Mouse (Mus musculus) embryo, embryonic 10.5 days (tissue): ENCODE results near the gene Sf3b4.
A peak's percentile ranks its signal among the peaks of the same experiment; 100 is the strongest.

Experiments
- DNase-seq: peaks from one replicate; pipeline ENCODE4 v3.0.0-alpha.2; 2015; ENCODE audit warnings: low spot score

The Sf3b4 gene

DNA sequence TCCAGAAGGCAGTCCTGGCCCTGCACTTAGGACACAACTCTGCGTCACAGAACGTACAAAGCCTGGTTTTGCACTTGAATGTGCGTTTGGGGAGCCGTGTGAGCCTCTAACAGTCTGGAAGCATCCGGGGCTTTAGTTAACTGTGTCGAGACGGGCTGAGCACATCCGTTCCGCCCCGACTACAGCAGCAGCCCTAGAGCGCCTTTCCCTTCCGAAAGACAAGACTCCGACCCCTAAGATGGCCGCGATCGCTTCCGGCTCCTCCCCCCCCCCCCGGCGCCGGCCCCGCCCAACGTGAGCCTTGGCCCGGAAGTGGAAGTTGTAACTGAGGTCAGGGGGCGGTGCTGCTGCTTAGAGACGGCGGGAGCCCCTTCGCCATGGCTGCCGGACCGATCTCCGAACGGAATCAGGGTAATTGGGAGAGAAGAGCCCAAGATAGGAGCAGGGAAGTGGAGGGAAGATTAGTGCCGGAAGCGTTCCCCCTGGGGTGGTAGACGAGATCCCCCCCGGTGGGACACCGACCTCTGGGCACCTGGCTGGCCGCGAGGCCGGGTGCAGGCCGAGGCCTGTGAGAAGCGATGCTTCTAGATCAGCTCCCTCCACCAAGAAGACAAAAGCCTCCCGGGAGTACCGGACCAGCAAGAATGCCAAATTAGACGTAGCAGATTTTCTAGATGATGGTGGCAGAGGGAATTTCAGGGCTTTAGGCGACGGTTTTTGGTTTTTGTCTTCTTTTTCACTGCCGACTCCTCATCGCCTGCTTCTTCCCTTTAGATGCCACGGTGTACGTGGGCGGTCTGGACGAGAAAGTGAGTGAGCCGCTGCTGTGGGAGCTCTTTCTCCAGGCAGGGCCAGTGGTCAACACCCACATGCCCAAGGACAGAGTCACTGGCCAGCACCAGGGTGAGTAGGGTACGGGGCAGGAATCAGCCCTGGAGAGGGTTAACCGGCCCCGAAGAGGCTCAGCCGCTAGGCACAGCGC lies at the start of gene Sf3b4:
Gene Sf3b4 (plus strand): TSS at position 136 of the 982 bp plus-strand sequence.
- DNase-seq = peak; percentile 96

DNA sequence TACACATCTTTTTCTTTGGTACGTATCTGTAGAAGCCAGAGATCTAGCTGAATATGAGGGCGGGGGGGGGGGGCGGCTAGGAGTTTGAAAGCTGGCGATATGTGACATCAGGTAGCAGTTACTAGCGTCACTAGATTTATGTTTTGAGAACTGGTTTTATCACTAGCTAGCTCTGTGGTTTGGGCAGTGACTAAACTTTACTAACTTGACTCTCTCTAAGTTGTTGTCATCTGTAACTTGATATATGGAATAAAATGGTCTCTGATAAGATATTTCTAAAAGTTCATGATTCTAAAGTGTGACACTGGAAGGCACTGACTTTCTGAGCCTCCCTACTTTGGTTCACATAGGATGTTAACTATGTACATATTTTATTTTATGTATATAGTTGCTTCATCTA lies 47.9 kb upstream of the Sf3b4 start:
- DNase-seq = no peak

DNA sequence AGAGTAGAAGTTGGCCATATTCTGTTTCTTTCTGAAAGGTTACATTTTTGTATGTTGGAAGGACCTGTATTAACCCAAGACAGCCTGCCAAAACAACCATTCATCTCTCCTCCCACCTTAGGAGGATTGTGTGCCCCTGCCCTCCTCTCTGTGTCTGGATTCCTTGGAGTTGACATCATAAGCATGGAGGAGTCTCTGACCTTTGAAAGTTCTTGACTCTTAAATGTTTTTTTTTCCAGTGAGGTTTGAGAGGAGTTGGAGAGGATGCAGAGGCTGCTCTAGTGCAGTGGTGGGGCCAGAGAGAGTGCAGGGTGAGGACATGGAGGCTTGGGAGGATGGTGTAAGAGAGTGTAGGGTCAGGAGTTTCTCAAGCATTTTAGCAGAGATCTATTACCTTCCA lies 44.0 kb upstream of the Sf3b4 start:
- DNase-seq = peak; percentile 16

DNA sequence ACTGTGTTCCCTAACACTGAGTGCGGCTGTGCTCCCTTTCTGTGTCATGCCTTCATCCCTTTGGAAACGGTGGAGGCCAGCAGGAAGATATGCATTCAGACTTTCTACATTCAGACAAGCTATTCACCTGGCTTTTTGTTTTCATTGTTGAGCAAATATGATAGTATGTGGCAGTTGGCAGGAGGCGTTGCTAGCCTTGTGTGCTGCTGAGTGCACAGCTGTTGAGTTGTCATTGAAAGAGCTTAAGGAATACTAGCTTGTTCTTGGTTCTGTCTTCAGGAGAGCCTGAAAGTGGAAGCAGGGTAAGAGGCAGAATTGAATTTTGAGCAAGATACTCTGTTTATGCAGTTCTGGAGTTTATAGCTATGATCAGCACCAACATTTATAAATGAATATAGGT lies 39.7 kb upstream of the Sf3b4 start:
- DNase-seq = no peak

DNA sequence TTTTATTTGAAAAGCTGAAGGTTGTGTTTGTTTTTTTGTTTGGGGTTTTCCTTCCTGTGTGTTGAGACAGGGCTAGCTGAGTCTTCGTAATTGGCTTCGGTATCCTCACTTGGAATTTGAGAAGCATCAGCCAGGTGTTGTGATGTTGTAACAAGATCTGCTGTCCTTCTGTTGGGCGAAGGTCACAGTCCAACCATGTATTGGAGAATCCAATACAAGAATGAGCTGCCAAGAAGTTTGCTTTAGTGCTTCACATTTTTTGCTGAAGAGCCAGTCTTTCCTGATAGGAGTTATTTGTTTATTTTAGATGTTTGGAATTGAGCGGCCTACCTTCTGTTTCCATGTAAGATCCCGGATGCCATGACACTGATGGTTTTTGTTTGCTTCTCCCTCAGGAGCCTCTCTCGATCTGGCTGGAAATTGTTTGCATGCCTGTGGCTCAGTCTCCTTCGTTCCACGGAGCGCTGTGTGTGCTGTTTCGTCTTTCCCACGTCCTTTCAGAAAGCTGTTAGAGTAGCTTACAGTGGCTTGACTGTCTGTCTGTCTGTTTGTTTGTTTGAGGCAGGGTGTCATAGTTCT lies 38.7 kb upstream of the Sf3b4 start:
- DNase-seq = no peak

DNA sequence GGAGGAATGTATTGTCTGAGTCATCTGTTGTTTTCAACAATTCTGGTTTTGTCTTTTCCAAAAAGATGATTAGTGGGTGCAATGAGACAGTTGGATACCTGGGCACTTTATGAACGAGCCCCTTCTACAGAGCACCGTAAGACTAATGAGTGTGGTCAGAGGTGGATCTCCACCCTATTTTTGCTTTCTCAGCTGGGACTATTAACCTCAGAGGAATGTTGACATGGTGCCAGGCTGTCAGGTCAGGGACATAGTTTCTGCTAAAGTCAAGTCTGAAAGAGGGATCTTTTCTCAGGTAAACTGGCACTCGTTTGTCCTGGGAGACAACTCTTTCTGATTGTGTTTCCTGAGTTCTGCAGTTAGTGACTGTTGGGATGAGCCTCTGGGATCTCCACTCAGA lies 37.1 kb upstream of the Sf3b4 start:
- DNase-seq = no peak

DNA sequence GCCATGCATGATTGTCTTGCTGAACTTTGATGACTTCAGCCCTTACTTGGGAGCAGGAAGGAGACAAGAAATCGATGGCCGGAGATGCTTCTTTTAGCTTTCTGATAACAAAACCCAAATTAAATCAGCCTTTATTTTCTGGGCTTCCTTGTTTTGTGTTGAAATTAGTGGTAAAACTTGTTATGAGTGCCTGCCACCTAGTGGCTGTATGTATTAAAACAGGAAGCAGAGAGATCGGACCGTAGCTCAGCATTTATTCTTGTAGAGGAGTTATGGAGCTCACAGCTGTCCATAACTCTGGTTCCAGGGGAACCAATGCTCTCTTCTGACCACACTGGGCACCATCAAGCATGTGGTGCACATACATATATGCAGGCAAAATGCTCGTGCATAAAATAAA lies 24.2 kb upstream of the Sf3b4 start:
- DNase-seq = peak; percentile 80

DNA sequence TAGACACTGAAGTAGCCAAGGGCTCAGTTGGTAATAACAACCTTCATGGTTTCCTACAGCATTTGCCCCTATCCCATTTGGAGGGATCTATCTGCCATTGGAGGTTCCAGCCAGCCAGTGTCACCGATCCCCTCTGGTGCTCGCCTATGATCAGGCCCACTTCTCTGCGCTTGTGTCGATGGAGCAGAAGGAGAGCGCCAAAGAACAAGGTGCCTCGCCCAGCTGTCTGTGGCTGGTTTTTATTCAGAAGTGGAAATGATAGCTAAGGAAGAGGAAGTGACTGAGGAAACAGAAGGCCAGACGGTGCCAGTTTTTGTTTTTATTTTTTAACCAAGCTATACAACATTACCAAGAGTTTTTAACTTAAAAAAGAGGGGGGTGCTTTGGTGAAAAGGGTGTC lies 20.3 kb upstream of the Sf3b4 start:
- DNase-seq = no peak

DNA sequence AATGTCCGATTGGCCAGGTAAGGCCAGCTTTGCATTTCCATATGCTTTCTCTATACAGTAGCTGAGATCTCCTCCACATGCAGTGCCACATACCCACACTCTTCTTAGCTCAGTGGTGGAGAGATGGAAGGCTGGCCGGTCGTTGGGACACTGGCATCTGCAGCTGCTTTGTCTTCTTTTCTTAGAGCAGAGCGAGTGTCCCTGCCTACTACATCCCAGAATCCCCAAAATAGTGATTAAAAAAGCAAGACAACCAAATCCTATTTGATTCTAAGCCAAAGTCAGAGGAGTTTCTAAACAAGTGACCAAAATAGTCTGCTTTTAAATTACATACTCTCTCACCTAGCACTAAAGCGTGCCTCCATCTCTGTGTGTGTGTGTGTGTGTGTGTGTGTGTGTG lies 19.5 kb upstream of the Sf3b4 start:
- no peak for DNase-seq

DNA sequence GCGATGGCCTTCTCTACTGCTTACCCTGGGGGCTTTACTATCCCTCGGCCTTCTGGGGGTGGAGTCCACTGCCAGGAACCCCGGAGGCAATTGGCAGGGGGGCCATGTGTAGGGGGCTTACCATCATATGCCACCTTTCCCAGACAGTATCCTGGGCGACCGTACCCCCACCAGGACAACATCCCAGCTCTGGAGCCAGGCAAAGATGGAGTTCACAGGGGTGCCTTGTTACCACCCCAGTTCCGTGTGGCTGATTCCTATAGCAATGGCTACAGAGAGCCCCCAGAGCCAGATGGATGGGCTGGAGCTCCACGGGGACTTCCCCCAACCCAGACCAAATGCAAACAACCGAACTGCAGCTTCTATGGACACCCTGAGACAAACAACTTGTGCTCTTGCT lies 16.6 kb upstream of the Sf3b4 start:
- no peak for DNase-seq

DNA sequence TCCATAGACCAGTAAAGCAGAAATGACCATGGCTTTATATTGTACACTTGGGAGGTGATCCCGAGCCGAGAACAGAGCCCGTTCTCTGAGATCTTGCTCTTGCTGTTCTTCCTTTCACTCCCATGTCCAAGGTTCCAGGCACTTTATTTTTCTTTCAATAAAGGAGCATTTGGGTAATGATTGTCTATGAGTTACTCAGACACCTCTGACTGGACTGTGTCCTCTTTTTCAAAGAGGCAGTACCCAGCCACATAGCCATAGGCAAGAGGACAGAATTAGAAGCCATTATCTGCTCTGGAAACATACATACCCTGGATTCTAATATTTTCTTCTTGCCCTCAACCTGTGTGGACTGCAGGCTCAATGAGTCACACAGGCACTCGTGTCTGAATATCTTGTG lies 12.3 kb upstream of the Sf3b4 start:
- DNase-seq = no peak

DNA sequence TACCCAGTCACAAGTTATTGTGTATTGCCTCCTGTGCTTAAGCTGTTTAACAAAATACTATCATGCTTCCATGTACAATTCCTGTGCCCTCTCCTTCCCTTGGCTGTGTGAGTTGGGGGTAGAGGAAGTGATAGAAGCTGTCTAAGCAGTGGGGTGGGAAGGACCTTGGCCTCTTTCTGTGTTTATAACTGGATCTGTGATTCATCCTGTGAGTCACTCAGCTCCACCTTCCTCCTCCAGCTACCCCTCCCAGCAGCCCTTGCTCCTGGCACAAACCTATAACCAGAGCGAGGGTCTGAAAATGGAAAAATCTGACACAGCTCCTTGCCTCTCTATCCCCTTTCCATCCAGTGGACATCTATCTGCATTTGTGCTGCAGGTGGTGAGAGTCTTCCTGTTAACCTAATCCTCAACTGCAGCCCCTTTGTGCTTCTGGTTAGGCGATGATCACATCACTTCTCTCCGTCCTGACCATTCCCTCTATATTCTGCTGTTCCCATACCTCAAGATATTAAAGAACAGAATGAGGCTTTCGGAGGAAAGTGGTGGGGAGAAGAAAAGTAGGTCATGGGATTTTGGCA lies 11.8 kb upstream of the Sf3b4 start:
- peak; percentile 17 for DNase-seq

DNA sequence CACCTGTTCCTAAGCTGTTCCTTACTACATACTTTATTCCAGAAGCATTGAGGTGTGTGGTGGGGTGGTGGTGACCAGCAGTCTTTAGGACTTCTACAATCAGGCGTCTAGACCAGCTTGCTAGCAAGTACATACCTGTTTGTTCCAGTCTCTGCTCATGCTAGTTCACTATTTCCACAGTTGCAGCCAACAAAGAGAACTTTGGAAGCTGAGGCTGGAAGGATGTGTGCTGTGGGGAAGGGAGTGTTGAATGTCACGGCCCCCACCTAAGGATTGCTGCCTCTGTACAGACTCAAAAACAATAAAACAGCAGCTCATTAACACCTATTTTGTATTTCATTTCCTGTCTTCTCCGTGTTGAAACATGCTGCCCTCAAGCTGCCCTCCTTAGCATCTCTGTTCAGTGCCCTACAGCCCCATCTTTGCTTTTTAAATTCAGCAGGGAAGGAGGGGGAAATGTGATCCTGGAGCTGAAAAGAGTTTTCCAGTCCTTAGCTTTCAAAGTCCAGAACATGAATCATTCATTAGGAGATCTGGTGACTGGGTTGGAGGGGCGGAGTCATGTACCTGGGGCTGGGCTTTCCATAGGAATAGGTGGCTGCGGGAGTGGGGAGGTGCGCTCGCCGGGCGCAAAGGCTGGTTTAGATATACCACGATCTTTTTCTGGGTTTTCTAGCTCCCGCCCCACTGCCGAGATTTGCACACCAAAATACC lies 11.2 kb upstream of the Sf3b4 start:
- DNase-seq = peak; percentile 80

DNA sequence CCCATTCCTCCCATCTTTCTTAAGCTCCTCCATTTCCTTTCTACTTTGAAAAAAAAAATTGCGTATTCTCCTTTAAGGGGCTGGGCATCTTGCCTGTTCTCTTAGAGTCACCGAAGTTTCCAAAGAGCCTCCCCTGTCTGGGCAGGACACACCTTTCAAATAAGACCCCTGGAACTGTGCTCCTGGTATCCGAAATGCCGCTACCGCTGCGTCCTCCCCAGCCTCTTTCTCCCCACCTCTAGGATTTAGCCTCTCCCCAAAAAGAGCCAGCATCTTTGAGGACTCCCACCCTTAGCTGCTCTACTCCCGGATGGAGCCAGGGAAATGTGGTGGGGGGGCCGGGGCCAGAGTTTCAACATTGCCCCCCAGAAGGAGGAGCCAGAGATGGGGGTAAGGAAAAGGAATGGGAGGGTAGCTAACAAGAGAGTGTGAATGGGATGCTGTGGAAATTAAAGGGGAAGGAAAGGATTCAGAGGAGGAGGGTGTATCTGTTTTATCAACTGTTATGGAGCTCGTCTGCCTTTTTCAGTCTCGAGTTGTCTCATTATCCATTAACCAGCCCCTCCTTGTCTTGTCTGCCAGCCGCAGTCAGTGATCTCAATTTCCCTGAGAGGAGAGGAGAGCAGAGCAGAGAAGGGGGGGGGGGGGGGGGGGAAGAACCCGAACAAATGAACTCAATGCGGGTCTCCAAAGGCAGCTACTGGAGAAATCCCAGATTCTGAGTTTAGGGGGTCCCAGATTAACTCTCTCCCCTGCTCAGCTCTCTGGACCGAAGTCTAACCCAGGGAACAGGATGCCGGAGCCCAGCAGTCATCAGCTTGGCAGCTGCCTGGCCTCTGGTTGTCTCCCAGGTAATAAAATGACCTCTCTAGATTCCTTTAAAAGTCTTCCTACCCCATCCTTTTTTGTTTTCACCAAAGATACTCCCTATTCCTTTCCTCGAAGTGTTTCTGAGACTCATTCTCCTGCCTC lies 10.0 kb upstream of the Sf3b4 start, which contains the start of gene Mtmr11:
Gene Mtmr11 (plus strand): TSS at position 136 of the 972 bp plus-strand sequence.
- peak; percentile 50 for DNase-seq

DNA sequence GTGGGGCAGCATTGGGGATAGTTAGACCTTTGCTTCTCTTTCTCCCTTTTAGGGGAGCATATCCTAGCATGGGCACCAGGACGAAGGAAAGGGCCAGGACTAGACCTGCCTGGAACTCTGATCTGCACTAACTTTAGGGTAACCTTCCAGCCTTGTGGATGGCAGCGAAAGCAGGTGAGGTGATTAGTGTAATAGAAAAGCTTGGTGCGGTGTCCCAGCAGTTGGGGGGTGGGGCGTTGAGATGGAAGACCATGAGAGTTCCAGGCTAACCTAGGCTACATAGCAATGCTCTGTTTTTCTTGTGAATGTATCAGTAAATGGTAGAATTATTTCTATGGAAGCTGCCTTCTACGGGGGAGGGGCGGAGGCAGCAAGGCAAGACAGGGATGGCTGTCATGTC lies 9.1 kb upstream of the Sf3b4 start:
- DNase-seq = no peak

DNA sequence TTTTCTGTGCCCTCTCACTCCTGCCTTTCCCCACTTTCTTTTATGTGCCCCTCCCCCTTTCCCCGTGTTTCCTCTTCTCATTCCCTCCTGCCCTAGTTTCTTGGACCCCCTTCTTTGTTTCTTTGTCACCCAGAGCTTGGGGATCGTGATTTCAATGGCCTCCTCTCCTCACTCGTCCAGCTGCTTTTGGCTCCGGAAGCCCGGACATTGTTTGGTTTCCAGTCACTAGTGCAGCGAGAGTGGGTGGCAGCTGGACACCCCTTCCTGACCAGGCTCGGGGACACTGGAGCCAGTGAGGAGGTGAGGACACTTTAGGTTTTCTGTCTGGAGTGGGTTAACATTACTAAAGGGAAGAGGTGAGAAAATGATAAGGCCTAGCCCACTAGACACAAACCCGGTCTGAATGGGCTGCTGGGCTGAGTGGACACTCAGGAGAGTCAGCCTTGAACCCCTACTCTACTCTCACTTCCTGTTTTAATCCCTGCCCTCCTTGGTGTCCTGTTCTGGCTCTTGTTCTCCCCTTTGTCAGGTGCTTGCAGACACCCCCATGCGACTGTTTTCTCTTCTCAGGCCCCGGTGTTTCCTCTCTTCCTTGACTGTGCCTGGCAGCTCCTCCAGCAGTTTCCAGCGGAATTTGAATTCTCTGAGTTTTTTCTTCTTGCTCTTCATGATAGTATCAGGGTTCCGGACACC lies 3.5 kb upstream of the Sf3b4 start:
- no peak for DNase-seq

DNA sequence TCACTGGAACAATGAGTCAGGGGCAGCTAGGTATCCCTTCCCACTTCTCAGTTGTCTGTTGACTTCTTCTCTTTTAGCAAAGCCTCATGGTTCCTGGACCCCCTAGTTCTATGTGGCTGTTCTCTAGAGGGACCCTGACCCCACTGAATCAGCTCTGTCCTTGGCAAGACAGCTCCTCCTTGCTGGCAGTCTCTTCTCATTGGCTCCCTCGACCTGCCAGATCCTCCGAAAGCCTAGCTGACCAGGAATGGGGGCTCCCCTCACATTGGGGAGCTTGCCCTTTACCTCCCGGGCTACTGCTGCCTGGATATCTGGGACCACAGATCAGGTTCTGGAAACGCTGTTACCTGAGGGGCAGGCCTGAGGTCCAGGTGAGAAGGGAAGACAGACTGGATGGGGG lies 1.9 kb upstream of the Sf3b4 start:
- no peak for DNase-seq

DNA sequence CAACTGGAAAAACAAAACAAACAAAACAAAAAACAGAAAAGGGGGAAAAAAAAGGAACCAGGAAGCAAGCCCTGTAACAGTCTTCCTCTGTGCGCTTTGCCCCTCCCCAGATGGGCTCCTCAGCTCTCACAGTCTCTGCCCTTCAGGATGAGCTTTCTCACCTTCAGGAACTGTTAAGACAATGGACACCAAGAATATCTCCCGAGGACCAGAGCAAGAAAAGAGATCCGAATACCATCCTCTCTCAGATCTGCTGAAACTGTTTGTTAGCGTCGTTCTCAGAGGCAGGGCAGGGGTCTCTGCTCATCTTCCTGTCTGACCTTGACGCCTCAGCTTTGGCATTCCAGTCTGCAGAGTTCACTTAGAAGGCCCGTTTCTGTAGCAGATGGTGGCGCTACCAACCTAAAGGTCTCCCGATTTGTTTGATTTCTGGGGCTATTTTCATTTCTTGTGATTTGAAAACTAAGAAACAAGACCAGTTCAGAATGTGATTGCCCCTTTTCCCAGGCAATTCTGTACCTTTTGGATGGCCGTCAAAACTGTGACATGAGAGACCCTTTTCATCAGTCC lies 1.1 kb upstream of the Sf3b4 start:
- peak; percentile 12 for DNase-seq

DNA sequence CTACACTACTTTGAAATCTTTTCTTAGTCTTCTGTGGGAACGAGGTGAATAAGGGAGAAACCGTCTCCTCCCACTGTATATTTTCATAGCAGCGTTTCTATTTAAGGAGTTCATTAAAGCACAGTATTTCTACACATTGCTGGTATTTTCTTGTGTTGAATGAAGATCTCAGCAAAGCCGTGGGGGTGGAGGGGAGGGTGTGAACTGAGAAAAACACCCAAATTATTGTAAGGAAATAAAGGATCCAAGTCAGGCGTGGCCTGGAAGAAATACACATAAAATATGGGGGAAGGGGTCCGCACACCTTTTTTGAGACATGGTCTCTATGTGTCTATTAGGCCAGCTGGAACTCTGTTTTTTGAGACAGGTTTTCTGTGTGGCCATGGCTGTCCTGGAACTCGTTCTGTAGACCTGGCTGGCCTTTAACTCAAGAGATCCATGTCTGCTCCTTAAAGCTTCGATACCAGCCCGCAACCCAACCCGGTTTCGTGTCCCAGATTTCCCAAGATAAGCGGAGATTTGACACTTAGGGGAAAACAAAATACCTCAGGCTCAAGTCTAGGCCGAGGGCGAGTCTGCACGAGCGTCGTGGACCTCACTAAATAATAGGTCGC lies 442 bp upstream of the Sf3b4 start:
- peak; percentile 8 for DNase-seq

DNA sequence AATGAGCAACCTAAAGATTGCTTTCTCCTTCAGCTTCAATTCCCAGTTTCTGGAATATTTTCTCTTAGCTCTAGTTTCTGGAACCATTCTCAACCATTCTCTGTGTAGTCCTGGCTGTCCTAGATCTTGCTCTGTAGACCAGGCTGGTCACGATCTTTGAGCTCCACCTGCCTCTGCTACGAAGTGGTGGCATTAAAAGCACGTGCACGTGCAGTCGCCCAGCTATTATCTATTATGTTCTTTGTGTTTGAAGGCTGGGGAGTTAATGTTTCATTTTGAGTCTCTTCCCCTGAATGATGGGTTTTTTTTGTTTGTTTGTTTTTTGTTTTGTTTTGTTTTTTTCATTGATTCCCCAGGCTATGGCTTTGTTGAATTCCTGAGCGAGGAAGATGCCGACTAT lies 1.1 kb downstream of the Sf3b4 start:
- DNase-seq = no peak
